Mouse (Mus musculus): ENCODE measurements around the gene Pnliprp1.

Gene Pnliprp1

DNA sequence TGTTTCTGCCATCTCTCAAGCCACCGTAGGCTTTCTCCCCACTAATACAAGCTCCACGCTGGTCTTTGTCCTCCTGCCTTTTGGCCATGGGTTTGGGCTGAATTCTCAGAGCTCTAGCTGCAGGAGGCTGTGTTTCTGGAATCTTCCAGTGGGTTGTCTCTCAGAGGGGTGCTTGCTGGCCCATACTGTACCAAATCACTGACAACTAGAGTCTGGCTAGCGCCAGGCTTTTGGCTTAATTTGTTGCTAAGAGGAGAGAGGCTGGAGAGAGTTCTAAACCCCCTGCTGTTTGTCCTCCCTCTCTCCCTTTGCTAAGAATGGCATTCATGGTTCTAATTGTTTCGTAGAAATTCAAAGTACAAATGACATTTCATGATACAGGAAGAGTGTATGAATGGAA lies 52.9 kb downstream of the Pnliprp1 start:
- DNase-seq (ENCODE audit: low read depth): no peak

- no peak for DNase-seq (ENCODE audit: low read depth)
Measured at GRCm38 (mm10) chr19:58783938-58784337, 55.3 kb downstream of the Pnliprp1 start.

DNA sequence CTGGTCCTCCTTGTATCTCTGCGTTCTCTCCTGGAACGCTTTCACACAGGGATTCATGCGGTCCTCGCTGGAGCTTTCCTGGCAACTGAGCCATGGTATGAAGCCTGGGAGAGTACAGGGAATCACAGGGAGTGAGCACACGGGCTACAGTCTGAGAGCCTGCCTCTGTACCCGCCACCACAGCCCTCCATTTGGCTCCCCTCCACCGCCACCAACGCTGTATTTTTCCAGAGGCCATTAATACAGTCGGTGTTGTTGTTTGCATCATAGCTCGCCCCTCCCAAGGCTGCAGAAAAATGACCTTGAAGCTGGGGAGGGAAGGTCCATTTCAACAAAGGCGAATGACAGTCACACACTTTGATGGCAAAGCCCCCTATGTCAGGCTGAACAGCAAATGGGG lies 60.5 kb downstream of the Pnliprp1 start:
- DNase-seq (ENCODE audit: low read depth): no peak

Measured in fibroblast of lung, adult 2 months (primary cell).